In the genomic region with DNA sequence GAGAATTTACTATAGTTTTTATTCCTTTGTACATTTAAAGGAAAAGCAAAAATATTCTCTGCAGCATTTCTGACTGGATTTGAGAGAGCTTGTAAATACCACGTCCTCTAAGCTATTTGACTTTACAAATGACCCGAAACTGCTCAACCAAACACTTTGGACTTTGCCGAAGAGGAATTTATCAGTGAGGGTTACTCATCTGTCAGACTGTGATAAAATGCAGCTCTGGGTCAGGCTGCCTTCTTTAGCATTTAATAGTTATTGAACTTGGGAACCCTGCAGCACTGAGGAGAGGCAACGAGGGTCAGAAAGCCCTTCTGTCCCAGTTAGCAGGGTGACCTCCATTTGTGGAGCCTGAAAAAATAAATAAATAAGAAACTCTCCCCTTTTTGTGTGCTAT, we compare ENCODE assay signal across 22 mouse cellular contexts. TPM values are rescaled to one million over a fixed set of nuclear protein-coding genes. Genes with fewer than 3 reads are reported as not detected.
DNase-seq lines count a peak whose midpoint lies in the region.
"Had no signal": no experiment of that assay in that cellular context is flagged by ENCODE, and none has a peak within 500 bp of the region (broad histone marks: within the 10 kb centered on the region; RNA-seq: fewer than 3 reads in every experiment).

No protein-coding gene starts in this region.

- H3K27ac ChIP-seq in heart, embryonic 10.5 days = no peak overlapping the region
- H3K27ac ChIP-seq: forebrain, embryonic 10.5 days; forebrain, embryonic 13.5 days; heart, embryonic 15.5 days; hindbrain, embryonic 10.5 days; hindbrain, embryonic 13.5 days had no signal

- H3K4me3 ChIP-seq in heart, embryonic 10.5 days = no peak overlapping the region
- H3K4me3 ChIP-seq: forebrain, embryonic 10.5 days; forebrain, embryonic 13.5 days; heart, embryonic 12.5 days; heart, embryonic 15.5 days; hindbrain, embryonic 10.5 days; hindbrain, embryonic 13.5 days had no signal

- H3K4me1 ChIP-seq in heart, embryonic 10.5 days = peaks cover 5% of the 10 kb centered on the region; the same call in 1 of the 2 replicates
- H3K4me1 ChIP-seq: forebrain, embryonic 10.5 days; forebrain, embryonic 13.5 days; heart, embryonic 15.5 days; hindbrain, embryonic 13.5 days had no signal

- H3K36me3 ChIP-seq in heart, embryonic 10.5 days = no peaks in the 10 kb centered on the region
- H3K36me3 ChIP-seq: forebrain, embryonic 10.5 days; heart, embryonic 12.5 days; heart, embryonic 15.5 days; hindbrain, embryonic 10.5 days; hindbrain, embryonic 13.5 days had no signal

- WGBS in heart, embryonic 10.5 days = 16% methylated on average over 4 of the region's 4 CpGs

- no peaks in the 10 kb centered on the region for H3K9me3 ChIP-seq in heart, embryonic 10.5 days
- H3K9me3 ChIP-seq: forebrain, embryonic 13.5 days; heart, embryonic 12.5 days; heart, embryonic 15.5 days had no signal

- no peaks in the 10 kb centered on the region for H3K27me3 ChIP-seq in heart, embryonic 10.5 days (ENCODE audit: insufficient read depth, poor library complexity, severe bottlenecking)
- H3K27me3 ChIP-seq: forebrain, embryonic 13.5 days; heart, embryonic 12.5 days; heart, embryonic 15.5 days; hindbrain, embryonic 13.5 days had no signal

- DNase-seq in heart, adult 11 months = peak; percentile 33
- no peak for DNase-seq in heart, embryonic 10.5 days (ENCODE audit: low spot score)
- peak; percentile 46 for DNase-seq in kidney, adult 9 months
- DNase-seq in kidney, postnatal 25 days = no peak
- peak; percentile 39 for DNase-seq in ovary, adult 18-20 months (ENCODE audit: low spot score)
- no peak for DNase-seq in ovary, postnatal 36 days (ENCODE audit: low spot score)
- DNase-seq in urinary bladder, postnatal 14 days (ENCODE audit: low spot score) = no peak
- DNase-seq: adrenal gland, postnatal 10 days; cerebellum, adult 11 months; cerebellum, adult 2 months; cerebellum, adult 9-11 months; cerebellum, postnatal 25 days; gastrocnemius, postnatal 10 days; gastrocnemius, postnatal 36 days; heart, postnatal 10 days; heart, postnatal 36 days had no signal

RNA-seq across cellular contexts. Expression of gene Fdx1, which starts 40.1 kb away (rescaled TPM):
- 70.3 and 96.3 TPM in 2 replicates for polyA plus RNA-seq in heart, embryonic 10.5 days (2016; fragmentation: Nextera tagmentation; extraction: Ambion mirVana)

RNA-seq across cellular contexts. Expression of gene Rdx, which starts 43.5 kb away (rescaled TPM):
- polyA plus RNA-seq in heart, embryonic 10.5 days (2016; fragmentation: Nextera tagmentation; extraction: Ambion mirVana) = 172 and 176 TPM in 2 replicates

Comparison
In these comparisons a context has a peak if more than half of its experiments do, and no peak if none do; other contexts are left out.
1. DNase-seq: peak in heart, adult 11 months (single experiment), kidney, adult 9 months (single experiment) and ovary, adult 18-20 months (single experiment); none in heart, embryonic 10.5 days (single experiment), kidney, postnatal 25 days (0 of 2), ovary, postnatal 36 days (single experiment) and urinary bladder, postnatal 14 days (single experiment).